12 mouse cellular contexts compared by ENCODE assay signal in the genomic region with DNA sequence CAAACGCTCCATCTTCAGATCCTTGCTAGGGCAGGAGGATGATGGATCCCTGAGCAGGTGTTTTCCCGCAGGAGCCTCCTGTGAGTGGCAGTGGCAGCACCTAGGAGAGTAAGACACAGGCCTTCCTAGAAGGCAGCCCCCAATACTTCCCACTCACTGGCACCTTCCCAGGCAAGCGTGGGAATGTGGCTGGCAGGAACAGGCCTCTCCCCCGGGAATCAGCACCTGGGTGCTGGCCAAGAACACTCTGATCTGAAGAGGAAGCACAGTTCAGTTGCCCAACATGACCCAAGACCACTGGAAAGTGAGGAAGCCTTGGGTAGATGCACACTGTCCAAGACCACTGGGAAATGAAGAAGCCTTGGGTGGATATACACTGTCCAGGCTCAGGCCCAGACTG. TPM values are rescaled to one million over a fixed set of nuclear protein-coding genes. Genes with fewer than 3 reads are reported as not detected.
DNase-seq lines count a peak whose midpoint lies in the region; ATAC-seq and TF ChIP-seq lines count a peak whose summit lies in the region.
"Had no signal": no experiment of that assay in that cellular context is flagged by ENCODE, and none has a peak within 500 bp of the region (broad histone marks: within the 10 kb centered on the region; RNA-seq: fewer than 3 reads in every experiment).

No protein-coding gene starts in this region.

- no peak for TF ChIP-seq POLR2A in kidney, adult 2 months (IDR thresholded peaks at IDR 0.05; ENCODE audit: low read depth, low read length)

- no peak for ATAC-seq in kidney, embryonic 14.5 days (ENCODE audit: low FRiP score, low TSS enrichment)
- ATAC-seq in heart, postnatal 0 days (ENCODE audit: insufficient read depth, low read depth) = peak; percentile 36; the same call in 1 of the 2 replicates
- no peak for ATAC-seq in intestine, embryonic 16.5 days
- no peak for ATAC-seq in hindbrain, embryonic 14.5 days (ENCODE audit: low FRiP score)

- H3K4me2 ChIP-seq in kidney, embryonic 14.5 days (replicated peaks; ENCODE audit: low read depth, low read length) = no peak overlapping the region
- H3K4me2 ChIP-seq in heart, postnatal 0 days (ENCODE audit: low read depth, low read length) = no peak overlapping the region
- H3K4me2 ChIP-seq in intestine, embryonic 16.5 days (ENCODE audit: low read depth, low read length) = no peak overlapping the region
- no peak overlapping the region for H3K4me2 ChIP-seq in hindbrain, embryonic 14.5 days (replicated peaks)

- H3K27ac ChIP-seq in kidney, adult 2 months (ENCODE audit: insufficient read depth, low read depth, low read length) = no peak overlapping the region
- H3K27ac ChIP-seq in kidney, embryonic 14.5 days (ENCODE audit: low read depth, low read length) = no peak overlapping the region
- H3K27ac ChIP-seq in heart, postnatal 0 days (ENCODE audit: low read depth) = peak overlapping the region; percentile 77; the same call in 1 of the 2 replicates
- H3K27ac ChIP-seq in intestine, embryonic 16.5 days (ENCODE audit: low read length) = no peak overlapping the region
- no peak overlapping the region for H3K27ac ChIP-seq in hindbrain, embryonic 14.5 days

- no peak overlapping the region for H3K9ac ChIP-seq in kidney, embryonic 14.5 days (ENCODE audit: low read depth, low read length)
- no peak overlapping the region for H3K9ac ChIP-seq in heart, postnatal 0 days (replicated peaks; ENCODE audit: low read depth, low read length)
- no peak overlapping the region for H3K9ac ChIP-seq in intestine, embryonic 16.5 days (ENCODE audit: low read depth, low read length)
- H3K9ac ChIP-seq in hindbrain, embryonic 14.5 days = no peak overlapping the region

- no peaks in the 10 kb centered on the region for H3K27me3 ChIP-seq in kidney, adult 2 months (replicated peaks; ENCODE audit: control insufficient read depth, insufficient read depth, low read length)
- no peaks in the 10 kb centered on the region for H3K27me3 ChIP-seq in kidney, embryonic 14.5 days (ENCODE audit: control insufficient read depth, insufficient read depth, low read length)
- no peaks in the 10 kb centered on the region for H3K27me3 ChIP-seq in heart, postnatal 0 days (ENCODE audit: control insufficient read depth, insufficient read depth, low read length)
- peaks cover 13% of the 10 kb centered on the region for H3K27me3 ChIP-seq in intestine, embryonic 16.5 days (replicated peaks; ENCODE audit: control insufficient read depth, insufficient read depth, low read length)
- no peaks in the 10 kb centered on the region for H3K27me3 ChIP-seq in hindbrain, embryonic 14.5 days (ENCODE audit: control insufficient read depth, insufficient read depth, low read length)

- DNase-seq in kidney, adult 2 months = peak; percentile 71
- DNase-seq in brain, adult 2 months (ENCODE audit: low read depth, low spot score) = peak; percentile 69
- DNase-seq in heart, postnatal 0 days (ENCODE audit: low spot score) = peak; percentile 64
- DNase-seq in lung, postnatal 25 days (ENCODE audit: low spot score) = peak; percentile 84
- no peak for DNase-seq in yolk sac, embryonic 10.5 days (ENCODE audit: low spot score)
- DNase-seq in hindbrain, embryonic 14.5 days (ENCODE audit: low spot score) = no peak

- H3K9me3 ChIP-seq in kidney, embryonic 14.5 days (ENCODE audit: control insufficient read depth, low read length) = no peaks in the 10 kb centered on the region
- no peaks in the 10 kb centered on the region for H3K9me3 ChIP-seq in heart, postnatal 0 days (replicated peaks; ENCODE audit: control insufficient read depth, low read length)
- no peaks in the 10 kb centered on the region for H3K9me3 ChIP-seq in intestine, embryonic 16.5 days (ENCODE audit: control insufficient read depth, low read length)
- no peaks in the 10 kb centered on the region for H3K9me3 ChIP-seq in hindbrain, embryonic 14.5 days (ENCODE audit: control insufficient read depth, low read length)

- H3K4me3 ChIP-seq in kidney, adult 2 months (ENCODE audit: insufficient read depth, low read depth, low read length) = no peak overlapping the region
- H3K4me3 ChIP-seq in kidney, embryonic 14.5 days (ENCODE audit: low read length) = no peak overlapping the region
- no peak overlapping the region for H3K4me3 ChIP-seq in heart, postnatal 0 days (ENCODE audit: low read depth, low read length)
- H3K4me3 ChIP-seq in intestine, embryonic 16.5 days (ENCODE audit: low read length) = no peak overlapping the region
- no peak overlapping the region for H3K4me3 ChIP-seq in hindbrain, embryonic 14.5 days (replicated peaks; ENCODE audit: low read length)

- peaks cover 4% of the 10 kb centered on the region for H3K4me1 ChIP-seq in kidney, adult 2 months (ENCODE audit: control insufficient read depth, insufficient read depth, low read length)
- peaks cover 5% of the 10 kb centered on the region; the same call in 1 of the 2 replicates for H3K4me1 ChIP-seq in kidney, embryonic 14.5 days (ENCODE audit: control insufficient read depth, insufficient read depth, low read length)
- peaks cover 60% of the 10 kb centered on the region for H3K4me1 ChIP-seq in heart, postnatal 0 days (ENCODE audit: control insufficient read depth, insufficient read depth)
- H3K4me1 ChIP-seq in intestine, embryonic 16.5 days (ENCODE audit: control insufficient read depth, insufficient read depth, low read length) = peaks cover 9% of the 10 kb centered on the region
- H3K4me1 ChIP-seq in hindbrain, embryonic 14.5 days (replicated peaks; ENCODE audit: control insufficient read depth, insufficient read depth, low read length) = peaks cover 5% of the 10 kb centered on the region; the same call in 1 of the 2 replicates

- TF ChIP-seq CTCF in kidney, adult 2 months (conservative IDR thresholded peaks at IDR 0.05; ENCODE audit: insufficient read depth, insufficient read length, low read depth, low read length) = no peak
- TF ChIP-seq CTCF in heart, postnatal 0 days (IDR thresholded peaks at IDR 0.05; ENCODE audit: low read depth) = no peak

- TF ChIP-seq EP300 in heart, postnatal 0 days (IDR thresholded peaks at IDR 0.05; ENCODE audit: low read depth) = no peak

- no peaks in the 10 kb centered on the region for H3K36me3 ChIP-seq in kidney, adult 2 months (ENCODE audit: control insufficient read depth, insufficient read depth, low read length)
- no peaks in the 10 kb centered on the region for H3K36me3 ChIP-seq in kidney, embryonic 14.5 days (ENCODE audit: control insufficient read depth, insufficient read depth, low read length)
- no peaks in the 10 kb centered on the region for H3K36me3 ChIP-seq in heart, postnatal 0 days (replicated peaks; ENCODE audit: control insufficient read depth, insufficient read depth, low read length)
- H3K36me3 ChIP-seq in intestine, embryonic 16.5 days (ENCODE audit: control insufficient read depth, insufficient read depth, low read length) = no peaks in the 10 kb centered on the region
- no peaks in the 10 kb centered on the region for H3K36me3 ChIP-seq in hindbrain, embryonic 14.5 days (replicated peaks; ENCODE audit: control insufficient read depth, insufficient read depth)

- whole genome bisulfite sequencing in kidney, adult 2 months = 59% methylated on average over 4 of the region's 4 CpGs
- 91% methylated on average over 4 of the region's 4 CpGs for WGBS in kidney, embryonic 14.5 days
- WGBS in heart, postnatal 0 days = 53% methylated on average over 4 of the region's 4 CpGs
- WGBS in intestine, embryonic 16.5 days = 72% methylated on average over 4 of the region's 4 CpGs
- 81% methylated on average over 4 of the region's 4 CpGs for WGBS in hindbrain, embryonic 14.5 days

RNA-seq across cellular contexts. Expression of a gene that starts 24.7 kb away (rescaled TPM):
- polyA plus RNA-seq in kidney, adult 2 months (2012; rRNA removed) = 297 and 304 TPM in 2 replicates
- polyA plus RNA-seq in kidney, embryonic 14.5 days (2014; fragmentation: Nextera tagmentation; extraction: Ambion mirVana) = 172 and 194 TPM in 2 replicates
- 375 and 401 TPM in 2 replicates for total RNA-seq in heart, postnatal 0 days (2014; rRNA removed; ENCODE audit: low replicate concordance)
- polyA plus RNA-seq in heart, postnatal 0 days (2015; fragmentation: Nextera tagmentation; extraction: Ambion mirVana) = 158 and 159 TPM in 2 replicates
- polyA plus RNA-seq in intestine, embryonic 16.5 days (2015; fragmentation: Nextera tagmentation; extraction: Ambion mirVana) = 110 and 118 TPM in 2 replicates
- polyA plus RNA-seq in hindbrain, embryonic 14.5 days (2014; fragmentation: Nextera tagmentation; extraction: Ambion mirVana) = 62.2 and 69.2 TPM in 2 replicates

RNA-seq across cellular contexts. Expression of a gene that starts 31.4 kb away (rescaled TPM):
- not detected in 2 replicates for polyA plus RNA-seq in kidney, adult 2 months (2012; rRNA removed)
- polyA plus RNA-seq in kidney, embryonic 14.5 days (2014; fragmentation: Nextera tagmentation; extraction: Ambion mirVana) = not detected in 2 replicates
- not detected in 2 replicates for total RNA-seq in heart, postnatal 0 days (2014; rRNA removed; ENCODE audit: low replicate concordance)
- polyA plus RNA-seq in heart, postnatal 0 days (2015; fragmentation: Nextera tagmentation; extraction: Ambion mirVana) = not detected in 2 replicates
- not detected in 2 replicates for polyA plus RNA-seq in intestine, embryonic 16.5 days (2015; fragmentation: Nextera tagmentation; extraction: Ambion mirVana)
- not detected in 2 replicates for polyA plus RNA-seq in hindbrain, embryonic 14.5 days (2014; fragmentation: Nextera tagmentation; extraction: Ambion mirVana)
- total RNA-seq: common myeloid progenitor, adult 5-6 weeks; ES-E14 had no signal
- polyA plus RNA-seq: heart, embryonic 14.5 days; liver, embryonic 16.5 days had no signal

RNA-seq across cellular contexts. Expression of a gene that starts 38.6 kb away (rescaled TPM):
- polyA plus RNA-seq in kidney, adult 2 months (2012; rRNA removed) = 16.1 and 17.7 TPM in 2 replicates
- 33.4 and 45.1 TPM in 2 replicates for polyA plus RNA-seq in kidney, embryonic 14.5 days (2014; fragmentation: Nextera tagmentation; extraction: Ambion mirVana)
- total RNA-seq in heart, postnatal 0 days (2014; rRNA removed; ENCODE audit: low replicate concordance) = 54.0 and 63.3 TPM in 2 replicates
- 4.9 and 5.7 TPM in 2 replicates for polyA plus RNA-seq in heart, postnatal 0 days (2015; fragmentation: Nextera tagmentation; extraction: Ambion mirVana)
- polyA plus RNA-seq in intestine, embryonic 16.5 days (2015; fragmentation: Nextera tagmentation; extraction: Ambion mirVana) = 7.4 and 8.4 TPM in 2 replicates
- polyA plus RNA-seq in hindbrain, embryonic 14.5 days (2014; fragmentation: Nextera tagmentation; extraction: Ambion mirVana) = 23.3 and 25.6 TPM in 2 replicates

RNA-seq across cellular contexts. Expression of a gene that starts 49.1 kb away (rescaled TPM):
- polyA plus RNA-seq in kidney, adult 2 months (2012; rRNA removed) = 165 and 192 TPM in 2 replicates
- polyA plus RNA-seq in kidney, embryonic 14.5 days (2014; fragmentation: Nextera tagmentation; extraction: Ambion mirVana) = 30.0 and 41.4 TPM in 2 replicates
- 41.0 and 49.3 TPM in 2 replicates for total RNA-seq in heart, postnatal 0 days (2014; rRNA removed; ENCODE audit: low replicate concordance)
- 23.9 and 24.1 TPM in 2 replicates for polyA plus RNA-seq in heart, postnatal 0 days (2015; fragmentation: Nextera tagmentation; extraction: Ambion mirVana)
- polyA plus RNA-seq in intestine, embryonic 16.5 days (2015; fragmentation: Nextera tagmentation; extraction: Ambion mirVana) = 113 and 116 TPM in 2 replicates
- polyA plus RNA-seq in hindbrain, embryonic 14.5 days (2014; fragmentation: Nextera tagmentation; extraction: Ambion mirVana) = 5.6 and 6.6 TPM in 2 replicates

Comparison
In these comparisons a context has a peak if more than half of its experiments do, and no peak if none do; other contexts are left out.
1. DNase-seq: peak in kidney, adult 2 months (single experiment), brain, adult 2 months (single experiment), heart, postnatal 0 days (single experiment) and lung, postnatal 25 days (single experiment); none in yolk sac, embryonic 10.5 days (single experiment) and hindbrain, embryonic 14.5 days (single experiment).